22 mouse cellular contexts compared by ENCODE assay signal in the genomic region with DNA sequence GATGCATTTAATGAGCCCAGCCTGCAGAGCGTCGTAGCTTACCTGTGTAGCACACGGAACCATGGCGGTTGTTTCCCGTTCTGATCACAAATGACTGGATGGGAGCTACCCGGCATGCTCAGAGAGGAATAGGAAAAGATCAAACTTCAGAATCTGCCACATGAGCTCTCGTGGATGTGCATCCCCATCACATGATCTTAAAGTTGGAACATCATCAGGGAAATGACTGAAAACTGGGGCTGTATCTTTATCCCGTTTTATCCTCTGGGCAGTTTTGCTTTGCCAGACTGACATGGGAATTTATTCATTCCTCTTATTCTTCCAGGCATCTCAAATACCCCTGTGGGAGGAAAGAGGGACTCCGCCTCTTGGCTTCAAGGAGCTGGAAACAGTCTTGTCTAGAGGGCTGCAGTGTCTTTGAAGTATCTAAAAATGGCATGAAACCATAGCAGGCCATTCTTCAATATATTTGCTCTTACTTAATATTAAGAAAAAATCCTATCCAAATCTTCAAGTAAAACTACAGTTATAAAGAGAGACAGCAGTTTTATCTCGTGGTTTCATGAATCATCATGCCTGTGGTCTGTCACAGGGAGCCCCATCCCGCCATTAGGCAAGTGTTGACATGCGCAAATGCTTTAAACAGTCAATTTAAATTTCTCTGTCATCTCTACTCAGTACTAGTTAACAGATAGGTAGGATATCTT.
DNase-seq lines count a peak whose midpoint lies in the region; TF ChIP-seq lines count a peak whose summit lies in the region.
"Had no signal": no experiment of that assay in that cellular context is flagged by ENCODE, and none has a peak within 500 bp of the region (broad histone marks: within the 10 kb centered on the region; RNA-seq: fewer than 3 reads in every experiment).

No protein-coding gene starts in this region.

- no peaks in the 10 kb centered on the region for H3K36me3 ChIP-seq in myocyte (ENCODE audit: control insufficient read depth, insufficient read depth)
- no peaks in the 10 kb centered on the region for H3K36me3 ChIP-seq in thymus, adult 2 months (ENCODE audit: control insufficient read depth, insufficient read depth, low read length)
- H3K36me3 ChIP-seq: hindbrain, embryonic 10.5 days; hindbrain, embryonic 15.5 days; kidney, embryonic 15.5 days; limb, embryonic 12.5 days; liver, embryonic 15.5 days; midbrain, embryonic 12.5 days; neural tube, embryonic 13.5 days had no signal

- H3K4me1 ChIP-seq in thymus, adult 2 months (replicated peaks; ENCODE audit: control insufficient read depth, insufficient read depth, low read length): 0 out of 2 replicates have a peak, but pooled peaks cover 4% of the 10 kb centered on the region
- H3K4me1 ChIP-seq: kidney, embryonic 15.5 days; liver, embryonic 15.5 days had no signal

- H3K27ac ChIP-seq in thymus, adult 2 months (ENCODE audit: control insufficient read depth, insufficient read depth, low read length): no peak overlapping the region
- H3K27ac ChIP-seq: hindbrain, embryonic 10.5 days; hindbrain, embryonic 15.5 days; kidney, embryonic 15.5 days; limb, embryonic 12.5 days; liver, embryonic 15.5 days; midbrain, embryonic 12.5 days; neural tube, embryonic 13.5 days had no signal

- TF ChIP-seq CTCF in thymus, adult 2 months (IDR thresholded peaks at IDR 0.05; ENCODE audit: borderline replicate concordance, control insufficient read depth, extremely low read depth, insufficient read depth, low read length, poor library complexity): no peak

- DNase-seq in gastrocnemius, adult 18-20 months (ENCODE audit: low spot score): peak; percentile 52
- no peak for DNase-seq in gastrocnemius, postnatal 10 days
- peak; percentile 70 for DNase-seq in 3T3-L1 (ENCODE audit: low read depth, low spot score)
- peak; percentile 68 for DNase-seq in Muller cell, postnatal 12 days (ENCODE audit: inconsistent ontology term)
- DNase-seq in kidney, adult 9 months: no peak
- DNase-seq in thymus, adult 2 months: no peak
- DNase-seq: adrenal gland, postnatal 10 days; cerebellum, adult 9-10 months; heart, postnatal 14 days; kidney, adult 11 months; kidney, postnatal 25 days; lung, embryonic 14.5 days; right cerebral cortex, postnatal 4 days had no signal

- no peak overlapping the region for H3ac ChIP-seq in myocyte (ENCODE audit: control insufficient read depth, insufficient read length)

- no peaks in the 10 kb centered on the region for H3K27me3 ChIP-seq in myocyte (ENCODE audit: control insufficient read depth, insufficient read depth, insufficient read length)
- H3K27me3 ChIP-seq in thymus, adult 2 months (ENCODE audit: control insufficient read depth, insufficient read depth, low read length): no peaks in the 10 kb centered on the region
- H3K27me3 ChIP-seq: CH12.LX; hindbrain, embryonic 15.5 days; kidney, embryonic 15.5 days; liver, embryonic 15.5 days had no signal

- H3K4me2 ChIP-seq in myocyte (ENCODE audit: low read depth): peak overlapping the region; percentile 63
- H3K4me2 ChIP-seq: hindbrain, embryonic 15.5 days; kidney, embryonic 15.5 days; limb, embryonic 12.5 days; liver, embryonic 15.5 days; lung, embryonic 14.5 days; midbrain, embryonic 12.5 days; neural tube, embryonic 13.5 days had no signal

- no peak overlapping the region for H3K4me3 ChIP-seq in myocyte
- no peak overlapping the region for H3K4me3 ChIP-seq in thymus, adult 2 months (ENCODE audit: control insufficient read depth, insufficient read depth, low read length)
- H3K4me3 ChIP-seq: hindbrain, embryonic 10.5 days; hindbrain, embryonic 15.5 days; kidney, embryonic 15.5 days; limb, embryonic 12.5 days; liver, embryonic 15.5 days; midbrain, embryonic 12.5 days; neural tube, embryonic 13.5 days had no signal

- no peak for TF ChIP-seq POLR2A in myocyte (IDR thresholded peaks at IDR 0.05; ENCODE audit: insufficient read length, low read depth)
- TF ChIP-seq POLR2A in thymus, adult 2 months (IDR thresholded peaks at IDR 0.05; ENCODE audit: control insufficient read depth, extremely low read depth, insufficient read depth, low read length, poor library complexity): no peak

- no peaks in the 10 kb centered on the region for H3K79me2 ChIP-seq in myocyte (ENCODE audit: control insufficient read depth, insufficient read depth)

- WGBS in thymus, adult 2 months: 85% methylated on average over 12 of the region's 12 CpGs

TF ChIP-seq in myocyte, 11 proteins besides CTCF, POLR2A, EP300 and RAD21:
- TF ChIP-seq MYOD1 (IDR thresholded peaks at IDR 0.05; ENCODE audit: control insufficient read depth in 1 of 3, insufficient read length in 2 of 3, low read depth in 2 of 3) (peak in 1 of 3 experiments; percentile 38), MYOG (IDR thresholded peaks at IDR 0.05; ENCODE audit: control insufficient read depth in 1 of 3, insufficient read depth in 1 of 3, insufficient read length in 2 of 3, low read depth in 2 of 3) (no peak), USF1 (IDR thresholded peaks at IDR 0.05; ENCODE audit: low read depth) (peak; percentile 69), SRF (IDR thresholded peaks at IDR 0.05; ENCODE audit: control insufficient read depth, insufficient read length, low read depth) (no peak), MAX (IDR thresholded peaks at IDR 0.05; ENCODE audit: low read depth) (no peak), E2F4 (IDR thresholded peaks at IDR 0.05; ENCODE audit: insufficient read depth) (no peak), TCF12 (IDR thresholded peaks at IDR 0.05; ENCODE audit: insufficient read depth, poor library complexity, severe bottlenecking) (no peak), CEBPB (IDR thresholded peaks at IDR 0.05; ENCODE audit: insufficient read depth, poor library complexity, severe bottlenecking) (no peak), TCF3 (IDR thresholded peaks at IDR 0.05; ENCODE audit: insufficient read length, low read depth) (no peak)

Comparison
In these comparisons a context has a peak if more than half of its experiments do, and no peak if none do; other contexts are left out.
1. DNase-seq: peak in gastrocnemius, adult 18-20 months (single experiment), 3T3-L1 (single experiment) and Muller cell, postnatal 12 days (single experiment); none in gastrocnemius, postnatal 10 days (single experiment), kidney, adult 9 months (single experiment) and thymus, adult 2 months (single experiment).